Mouse (Mus musculus) liver, embryonic 16.5 days (tissue): ENCODE data around the gene Cox4i2. TPM values are rescaled to one million over a fixed set of nuclear protein-coding genes. Genes with fewer than 3 reads are reported as not detected.
A peak's percentile ranks its signal among the peaks of the same experiment; 100 is the strongest.

ENCODE experiments used
- ATAC-seq: fragments of 200-750 bp; cut with Nextera tagmentation; 2 replicates; pipeline ENCODE4 v1.8.0; 2017; ENCODE audit warnings: low read depth, mild to moderate bottlenecking, moderate number of reproducible peaks, moderate library complexity
- H3K27ac ChIP-seq: fragments of 300-500 bp; sonication (generic); 2 replicates; pipeline ENCODE4 v1.5.1; 2014; ENCODE audit warnings: mild to moderate bottlenecking, low read length
- H3K27me3 ChIP-seq: fragments of 300-500 bp; sonication (generic); 2 replicates; pipeline ENCODE4 v1.6.1; 2014; ENCODE audit warnings: low read depth, low read length, mixed read lengths; ENCODE audit not compliant: control insufficient read depth, insufficient read depth
- H3K36me3 ChIP-seq: fragments of 300-500 bp; sonication (generic); 2 replicates; pipeline ENCODE4 v1.6.1; 2014; ENCODE audit warnings: mild to moderate bottlenecking; ENCODE audit not compliant: control insufficient read depth, insufficient read depth
- H3K4me1 ChIP-seq: fragments of 300-500 bp; sonication (generic); 2 replicates; pipeline ENCODE4 v1.6.1; 2014; ENCODE audit warnings: low read depth, low read length, mixed read lengths; ENCODE audit not compliant: control insufficient read depth
- H3K4me2 ChIP-seq: fragments of 300-500 bp; sonication (generic); 2 replicates; pipeline ENCODE4 v1.6.1; 2014; ENCODE audit warnings: low read depth, low read length, mixed read lengths
- H3K4me3 ChIP-seq: fragments of 300-500 bp; sonication (generic); 2 replicates; pipeline ENCODE4 v1.5.1; 2014; ENCODE audit warnings: low read depth, mild to moderate bottlenecking, low read length
- H3K9ac ChIP-seq: fragments of 300-500 bp; sonication (generic); 2 replicates; pipeline ENCODE4 v1.6.1; 2014; ENCODE audit warnings: low read depth, low read length
- H3K9me3 ChIP-seq: fragments of 300-500 bp; sonication (generic); replicated peaks from 2 replicates; pipeline ENCODE4 v1.6.1; 2016; ENCODE audit warnings: low read length; ENCODE audit not compliant: control insufficient read depth
- WGBS: fragments of 180-500 bp; shearing (Covaris S2); extraction: QIAGEN DNeasy Blood & Tissue Kit; methylation state at CpG from one replicate; pipeline ENCODE4 v1.1.7; 2014; ENCODE audit not compliant: insufficient replicate concordance; 5-methylcytosine and 5-hydroxymethylcytosine counted together
- polyA plus RNA-seq: library from polyadenylated mRNA; unstranded; fragments of >200 nt; fragmentation: Nextera tagmentation; extraction: Ambion mirVana; gene quantifications from 2 replicates; pipeline ENCODE4 v1.2.1, GENCODE M21; 2015

Cox4i2 gene
- 0.95 and 1.4 TPM in 2 replicates for polyA plus RNA-seq

GRCm38 (mm10) chr2:152753944-152754711, at the start of gene Cox4i2:
Cox4i2 (plus strand) TSS chr2:152754173.
- no peak within 1 kb of the TSS for H3K4me3 ChIP-seq
- peaks cover 27% of the 10 kb centered on the region for H3K27me3 ChIP-seq
- no peak for ATAC-seq
- WGBS: 6% methylated on average over 28 of the region's 30 CpGs
- H3K4me1 ChIP-seq: no peaks in the 10 kb centered on the region
- no peaks in the 10 kb centered on the region for H3K36me3 ChIP-seq
- H3K4me2 ChIP-seq: peak within 1 kb of the TSS; percentile 35
- no peaks in the 10 kb centered on the region for H3K9me3 ChIP-seq
- no peak within 1 kb of the TSS for H3K27ac ChIP-seq
- H3K9ac ChIP-seq: no peak within 1 kb of the TSS

- Histone ChIP-seq H3K4me2 (no peak overlapping the region), H3K4me1 (peaks cover 4% of the 10 kb centered on the region), H3K4me3 (no peak overlapping the region), H3K9ac (no peak overlapping the region), H3K27me3 (no peaks in the 10 kb centered on the region), H3K27ac (no peak overlapping the region), H3K36me3 (peaks cover 31% of the 10 kb centered on the region), H3K9me3 (no peaks in the 10 kb centered on the region)
- 78% methylated on average over 5 of the region's 5 CpGs for WGBS
- ATAC-seq: no peak
These were observed 49.7 kb upstream of the Cox4i2 start for GRCm38 (mm10) chr2:152704256-152704605.

- Histone ChIP-seq H3K36me3 (peaks cover 31% of the 10 kb centered on the region), H3K9me3 (no peaks in the 10 kb centered on the region)
- 88% methylated on average over 14 of the region's 14 CpGs for WGBS
These were observed 49.1 kb upstream of the Cox4i2 start for GRCm38 (mm10) chr2:152704811-152705370.

GRCm38 (mm10) chr2:152705993-152706571, 47.9 kb upstream of the Cox4i2 start:
- H3K4me3 ChIP-seq: no peak overlapping the region
- no peak overlapping the region for H3K9ac ChIP-seq
- H3K27me3 ChIP-seq: no peaks in the 10 kb centered on the region
- H3K4me1 ChIP-seq: peaks cover 4% of the 10 kb centered on the region
- no peaks in the 10 kb centered on the region for H3K9me3 ChIP-seq
- peaks cover 19% of the 10 kb centered on the region for H3K36me3 ChIP-seq
- H3K4me2 ChIP-seq: no peak overlapping the region
- no peak for ATAC-seq
- no peak overlapping the region for H3K27ac ChIP-seq
- 81% methylated on average over 22 of the region's 22 CpGs for WGBS

More at GRCm38 (mm10) chr2:152704811-152705370, 49.1 kb upstream of the Cox4i2 start:
- ATAC-seq: no peak
- H3K4me1 ChIP-seq: peaks cover 4% of the 10 kb centered on the region
- H3K4me2 ChIP-seq: no peak overlapping the region
- no peak overlapping the region for H3K27ac ChIP-seq
- no peak overlapping the region for H3K4me3 ChIP-seq
- no peak overlapping the region for H3K9ac ChIP-seq
- H3K27me3 ChIP-seq: no peaks in the 10 kb centered on the region

- peak overlapping the region; percentile 60; the same call in 1 of the 2 replicates for H3K27ac ChIP-seq
- no peak for ATAC-seq
These were observed 46.8 kb upstream of the Cox4i2 start for GRCm38 (mm10) chr2:152707186-152707585.

GRCm38 (mm10) chr2:152707627-152708026, 46.3 kb upstream of the Cox4i2 start:
- ATAC-seq: peak; percentile 92
- no peaks in the 10 kb centered on the region for H3K9me3 ChIP-seq

More at GRCm38 (mm10) chr2:152707186-152707585, 46.8 kb upstream of the Cox4i2 start:
- Histone ChIP-seq H3K4me2 (peak overlapping the region; percentile 44), H3K36me3 (peaks cover 9% of the 10 kb centered on the region), H3K9me3 (no peaks in the 10 kb centered on the region), H3K27me3 (no peaks in the 10 kb centered on the region), H3K9ac (peak overlapping the region; percentile 49), H3K4me1 (peaks cover 4% of the 10 kb centered on the region), H3K4me3 (peak overlapping the region; percentile 46)
- WGBS: 46% methylated on average over 7 of the region's 7 CpGs

GRCm38 (mm10) chr2:152709066-152709465, 44.9 kb upstream of the Cox4i2 start:
- Histone ChIP-seq H3K27ac (no peak overlapping the region), H3K9me3 (no peaks in the 10 kb centered on the region), H3K4me1 (peaks cover 4% of the 10 kb centered on the region), H3K4me3 (no peak overlapping the region), H3K27me3 (no peaks in the 10 kb centered on the region), H3K36me3 (peaks cover 6% of the 10 kb centered on the region), H3K4me2 (no peak overlapping the region), H3K9ac (no peak overlapping the region)
- ATAC-seq: no peak
- WGBS: 46% methylated on average over 5 of the region's 5 CpGs

More at GRCm38 (mm10) chr2:152707627-152708026, 46.3 kb upstream of the Cox4i2 start:
- Histone ChIP-seq H3K9ac (peak overlapping the region; percentile 49), H3K27ac (peak overlapping the region; percentile 60), H3K27me3 (no peaks in the 10 kb centered on the region), H3K4me1 (peaks cover 4% of the 10 kb centered on the region), H3K4me3 (peak overlapping the region; percentile 46), H3K36me3 (peaks cover 7% of the 10 kb centered on the region), H3K4me2 (peak overlapping the region; percentile 44)
- 35% methylated on average over 31 of the region's 31 CpGs for WGBS

- H3K27ac ChIP-seq: no peak overlapping the region
These were observed 37.7 kb upstream of the Cox4i2 start for GRCm38 (mm10) chr2:152716241-152716772.

More at GRCm38 (mm10) chr2:152716241-152716772, 37.7 kb upstream of the Cox4i2 start:
- Histone ChIP-seq H3K4me2 (no peak overlapping the region), H3K36me3 (no peaks in the 10 kb centered on the region), H3K4me3 (no peak overlapping the region), H3K4me1 (no peaks in the 10 kb centered on the region), H3K9me3 (no peaks in the 10 kb centered on the region), H3K9ac (no peak overlapping the region), H3K27me3 (no peaks in the 10 kb centered on the region)
- 63% methylated on average over 6 of the region's 6 CpGs for WGBS
- ATAC-seq: no peak
